Mouse (Mus musculus) lung, adult 18-20 months (tissue): ENCODE results near the gene Pum2.
"Not testable (repeated sequence)": the region's sequence is repeated elsewhere in the genome, so short reads cannot be mapped to it uniquely, and the experiment has no call there.

Experiments used
- DNase-seq, 2 experiments: peaks; one replicate each; pipeline ENCODE4 v3.0.0; 2022; ENCODE audit warnings: mixed read lengths in 2 of 2

The Pum2 gene

DNA sequence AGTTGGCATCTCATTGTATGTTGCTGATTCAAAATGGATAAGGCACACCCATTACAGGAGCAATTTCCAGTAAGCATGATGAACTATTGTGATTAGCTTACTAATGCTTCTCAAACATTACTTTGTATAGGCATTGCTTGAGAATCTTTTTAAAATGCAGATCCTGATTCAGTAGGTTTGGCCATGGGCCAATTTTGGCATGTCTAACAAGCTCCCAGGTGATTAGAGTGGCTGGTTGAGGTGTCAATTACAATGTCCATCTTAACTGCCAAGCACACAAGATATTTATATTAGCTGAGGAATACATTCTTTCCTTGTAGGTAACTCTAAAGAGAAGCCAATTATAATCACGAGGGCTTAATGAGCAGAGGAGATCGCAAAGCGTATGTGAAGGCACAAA is 4.1 kb upstream of the Pum2 start:
- DNase-seq = no peak

DNA sequence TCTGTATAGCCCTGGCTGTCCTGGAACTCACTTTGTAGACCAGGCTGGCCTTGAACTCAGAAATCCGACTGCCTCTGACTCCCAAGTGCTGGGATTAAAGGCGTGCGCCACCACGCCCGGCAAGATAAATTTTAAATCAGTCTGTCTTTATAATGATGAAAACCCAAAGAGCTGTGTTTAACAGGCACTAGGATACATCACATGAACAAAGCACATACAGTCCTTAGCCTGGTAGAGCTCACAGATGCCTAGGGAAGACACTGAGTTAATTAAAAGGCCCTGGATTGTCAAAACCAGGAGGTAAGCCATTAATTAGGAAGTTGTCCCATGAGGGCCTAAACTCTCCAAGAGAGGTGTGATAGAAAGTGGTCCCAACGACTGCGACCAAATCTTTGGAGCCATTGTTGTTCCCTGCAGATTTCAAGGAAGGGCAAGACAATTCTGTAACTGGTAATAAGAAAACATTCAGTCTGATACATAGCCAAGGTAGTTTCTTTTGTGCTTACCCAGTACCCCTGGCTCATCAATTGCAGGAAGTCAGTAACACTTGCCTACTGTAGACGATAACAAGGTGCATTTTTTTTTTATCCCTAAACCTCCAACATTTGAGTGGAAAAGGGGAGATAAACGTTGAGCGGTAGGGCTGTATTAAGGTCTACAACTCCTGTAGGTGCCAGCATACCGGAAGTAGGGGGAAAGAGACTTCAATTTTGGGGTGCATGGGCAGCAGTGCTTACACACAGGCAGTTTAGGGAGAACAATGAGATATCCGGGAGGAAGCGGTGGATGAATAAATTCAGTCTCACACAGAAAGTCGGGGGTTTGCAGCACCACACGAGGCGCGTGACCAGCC is 587 bp upstream of the Pum2 start:
- no peak for DNase-seq

DNA sequence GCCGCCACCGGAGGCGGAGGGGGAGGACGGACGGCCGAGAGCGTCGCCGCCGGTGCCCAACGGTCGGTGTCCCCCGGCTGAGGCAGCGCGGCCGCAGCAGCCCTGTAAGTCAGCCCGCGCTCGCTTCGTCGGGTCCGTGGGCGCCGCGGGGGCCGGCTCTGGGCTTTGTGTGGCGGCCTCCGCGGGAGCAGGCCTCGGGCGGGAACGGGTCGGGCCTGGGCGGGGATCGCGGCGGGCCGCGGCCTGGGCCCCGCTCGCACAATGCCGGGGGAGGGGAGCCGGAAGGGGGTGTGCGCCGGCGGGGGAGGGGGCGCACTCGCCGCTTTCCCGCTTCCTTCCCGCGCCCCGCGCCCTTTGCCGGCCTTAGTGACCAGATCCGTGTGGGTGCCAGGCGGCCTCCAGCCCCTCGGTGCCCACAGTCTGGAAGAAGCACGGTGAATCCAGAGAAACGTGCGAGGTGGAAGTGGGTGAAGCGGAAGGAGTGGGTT is 487 bp downstream of the Pum2 start:
- DNase-seq = peak in 1 of 2 experiments; percentile 53

DNA sequence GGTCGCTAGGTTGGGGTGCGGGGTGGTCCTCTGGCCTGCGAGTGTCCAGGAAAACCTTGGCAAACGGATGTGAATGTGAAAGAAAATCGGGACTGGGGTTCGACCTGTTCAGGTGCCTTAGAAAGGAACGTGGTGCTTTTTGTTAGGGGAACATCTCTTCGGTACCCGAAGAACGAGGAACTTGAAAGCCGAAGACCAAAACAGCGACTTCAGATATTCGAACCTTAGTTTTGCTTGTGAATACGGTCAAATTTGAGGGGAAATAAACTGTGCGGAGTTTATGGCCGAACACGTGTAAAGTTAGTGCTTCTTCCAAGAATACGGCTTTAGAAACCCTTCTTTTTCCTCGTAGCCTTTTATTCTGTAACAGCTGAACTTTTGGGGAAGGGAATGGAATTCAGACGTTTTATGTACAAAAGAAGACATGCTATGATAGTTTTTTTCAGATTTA is 982 bp downstream of the Pum2 start:
- no peak for DNase-seq

DNA sequence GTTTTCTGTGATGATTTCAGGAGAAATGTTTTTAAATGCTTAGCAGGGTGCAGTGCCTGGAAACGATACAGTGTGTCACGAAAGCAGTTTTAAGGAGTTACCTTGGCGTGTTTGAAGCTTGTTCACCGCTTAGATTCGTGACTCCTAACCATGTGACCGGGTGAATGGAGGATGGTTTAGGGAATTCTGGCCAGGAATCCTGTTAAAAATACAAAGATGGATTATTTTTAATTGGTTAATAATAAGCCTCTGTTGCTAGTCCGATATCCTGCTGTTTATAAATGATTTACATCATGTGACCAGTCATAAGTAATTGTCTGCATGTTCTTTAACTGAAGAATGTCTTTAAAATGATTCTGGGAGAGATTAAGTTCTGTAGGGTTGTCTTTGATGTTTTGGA is 1.4 kb downstream of the Pum2 start:
- DNase-seq = no peak

DNA sequence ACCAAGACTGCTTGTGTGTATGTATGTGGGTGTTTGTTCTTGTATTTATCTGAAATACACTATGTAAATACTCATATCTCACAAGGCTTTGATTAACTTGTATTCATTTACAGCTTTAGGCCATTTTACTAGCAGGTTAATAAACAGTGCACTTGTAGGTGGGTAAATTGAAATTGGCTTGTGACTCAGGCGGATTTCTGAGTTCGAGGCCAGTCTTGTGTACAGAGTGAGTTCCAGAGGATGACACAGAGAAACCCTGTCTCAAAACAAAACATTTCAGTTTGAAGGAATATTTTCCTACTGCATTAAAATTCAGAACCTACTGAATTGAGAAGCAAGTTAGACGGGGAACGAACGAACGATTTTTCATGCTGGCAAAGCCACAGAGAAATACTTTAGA is 2.4 kb downstream of the Pum2 start:
- DNase-seq = no peak

DNA sequence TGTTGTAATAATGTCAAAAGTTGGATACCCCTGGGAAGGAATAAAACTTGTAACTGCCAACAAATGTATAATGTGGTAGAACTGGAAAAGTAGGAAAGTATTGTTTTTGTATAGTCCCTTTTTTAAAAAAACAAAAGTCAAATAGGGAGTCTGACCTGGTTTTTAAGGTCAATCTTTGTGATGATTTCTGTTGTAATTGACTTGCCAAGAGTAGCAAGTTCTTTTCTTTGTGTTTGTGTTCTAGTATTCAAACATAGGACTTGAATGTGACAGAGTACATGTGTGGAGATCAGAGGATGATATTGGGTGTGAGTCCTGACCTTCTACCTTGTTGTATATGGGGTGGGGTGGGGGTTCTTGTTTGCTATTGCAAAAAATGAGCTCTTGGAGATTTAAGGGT is 4.0 kb downstream of the Pum2 start:
- no peak for DNase-seq

DNA sequence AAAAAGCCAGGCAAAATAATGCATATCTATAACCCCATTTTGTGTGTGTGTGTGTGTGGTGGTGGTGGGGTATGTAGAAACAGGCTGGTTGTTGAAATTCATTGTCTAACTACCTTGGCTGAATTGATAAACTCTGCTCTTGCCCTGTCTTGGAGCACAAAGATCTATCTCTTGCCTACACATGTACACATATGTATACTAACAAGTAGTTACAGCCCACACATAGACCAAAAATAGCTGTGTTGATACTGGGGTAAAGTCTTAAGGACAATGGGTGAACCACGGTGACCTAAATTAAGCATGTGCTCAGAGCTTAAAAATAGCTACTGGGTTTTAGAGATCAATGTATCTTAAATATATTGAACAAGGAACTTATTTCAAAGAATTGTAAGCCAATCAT is 10.3 kb downstream of the Pum2 start:
- DNase-seq = no peak

DNA sequence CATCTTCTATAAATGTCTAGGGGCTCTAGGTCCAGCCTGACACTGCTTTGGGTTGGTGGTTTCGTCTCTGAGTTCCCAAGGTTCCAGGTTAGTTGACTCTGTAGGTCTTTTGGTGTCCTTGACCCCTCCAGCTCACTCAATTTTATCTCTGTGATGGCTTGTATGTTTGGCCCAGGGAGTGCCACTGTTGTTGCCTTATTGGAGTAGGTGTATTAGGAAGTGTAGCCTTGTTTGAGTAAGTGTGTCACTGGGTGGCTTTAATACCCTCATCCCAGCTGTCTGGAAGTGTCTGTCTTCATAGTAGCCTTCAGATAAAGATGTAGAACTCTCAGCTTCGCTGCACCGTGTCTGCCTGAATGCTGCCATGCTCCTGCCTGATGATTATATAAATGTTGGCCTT is 11.1 kb downstream of the Pum2 start:
- DNase-seq = no peak

DNA sequence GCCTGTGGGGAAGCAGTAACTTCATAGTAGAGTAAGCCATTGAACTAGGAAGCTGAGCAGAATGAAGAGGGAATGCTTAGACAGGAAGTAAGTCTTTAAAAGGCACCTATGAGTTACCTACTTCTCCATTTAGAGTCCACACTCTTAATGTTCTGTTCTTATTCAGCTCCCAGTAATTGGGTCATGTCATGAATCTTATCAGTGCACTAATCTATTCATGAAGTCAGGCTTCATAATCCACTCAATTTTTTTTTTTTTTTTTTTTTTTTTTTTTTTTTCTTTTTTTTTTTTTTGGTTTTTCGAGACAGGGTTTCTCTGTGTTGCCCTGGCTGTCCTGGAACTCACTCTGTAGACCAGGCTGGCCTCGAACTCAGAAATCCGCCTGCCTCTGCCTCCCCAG is 15.9 kb downstream of the Pum2 start:
- DNase-seq = not testable (repeated sequence)

DNA sequence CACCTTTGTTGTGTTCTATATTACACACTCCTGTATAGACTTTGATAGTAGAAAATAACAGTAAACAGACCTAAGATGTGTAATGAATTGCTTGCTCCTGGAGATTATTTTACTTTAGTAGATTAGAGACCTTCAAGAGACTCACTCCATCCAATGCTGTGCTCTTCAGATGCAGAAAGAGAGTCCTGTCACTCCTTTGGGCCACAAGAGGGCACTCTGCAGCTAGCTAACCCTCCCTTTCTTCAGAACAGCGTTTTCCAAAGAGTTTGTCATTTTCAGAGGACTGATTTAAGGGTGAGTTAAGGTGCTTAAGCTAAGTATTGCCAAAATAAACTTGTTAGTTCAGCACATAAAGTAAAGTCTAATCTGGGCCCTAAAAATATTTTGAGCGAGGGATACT is 25.0 kb downstream of the Pum2 start:
- DNase-seq = peak; percentile 43 to 47

DNA sequence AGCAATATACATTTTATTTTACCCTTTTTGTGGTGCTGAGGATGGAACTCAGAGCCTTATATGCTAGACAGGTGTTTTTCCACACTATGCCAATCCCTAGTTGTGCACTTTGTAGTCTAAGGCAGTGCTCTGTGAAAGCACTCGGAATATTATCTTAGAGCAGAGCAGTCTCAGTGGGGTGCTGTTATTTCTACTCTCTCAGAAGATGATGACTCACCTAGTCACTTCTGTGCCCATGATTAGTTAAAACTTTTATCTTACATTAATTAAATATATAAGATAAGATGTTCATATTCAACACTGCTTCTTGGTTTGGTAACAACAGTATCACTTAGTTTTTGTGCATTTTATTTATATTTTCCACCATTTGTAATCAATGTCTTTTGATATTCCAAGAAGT is 30.1 kb downstream of the Pum2 start:
- no peak for DNase-seq

DNA sequence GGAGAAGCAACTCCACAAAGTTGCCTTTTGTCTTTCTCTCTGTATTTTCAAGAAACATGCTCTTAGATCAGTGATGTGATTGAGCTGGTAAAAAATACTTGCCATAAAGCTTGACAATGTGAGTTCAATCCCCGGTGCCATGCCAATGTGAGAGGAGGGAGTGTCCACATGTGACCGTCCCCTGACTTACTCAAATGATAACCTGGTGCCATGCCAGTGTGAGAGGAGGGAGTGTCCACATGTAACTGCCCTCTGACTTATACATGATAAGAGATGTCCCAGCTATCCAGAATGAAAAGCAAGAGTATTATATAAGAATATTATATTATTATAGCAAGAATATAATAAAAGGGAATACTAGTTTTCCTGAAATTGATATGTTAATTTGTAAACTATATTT is 34.9 kb downstream of the Pum2 start:
- no peak for DNase-seq

DNA sequence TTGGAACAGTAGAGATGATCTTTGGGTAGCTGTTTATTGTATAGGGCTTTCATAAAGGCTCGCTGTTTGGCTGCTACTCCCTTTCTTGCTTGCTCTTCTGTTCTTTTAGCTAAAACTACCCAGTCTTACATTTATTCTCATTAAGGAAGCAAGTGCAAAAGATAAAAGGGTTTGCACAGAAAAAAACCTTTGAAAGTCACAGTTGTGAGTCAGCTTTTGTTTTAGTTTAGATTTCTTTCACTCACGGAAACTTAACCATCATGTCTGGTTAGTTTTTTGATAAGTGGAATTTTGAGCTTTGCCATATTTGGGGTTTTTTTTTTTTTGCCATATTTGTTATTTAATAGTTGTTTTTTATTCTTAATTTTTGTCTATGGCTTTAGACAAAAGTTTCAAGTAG is 38.7 kb downstream of the Pum2 start:
- DNase-seq = no peak

DNA sequence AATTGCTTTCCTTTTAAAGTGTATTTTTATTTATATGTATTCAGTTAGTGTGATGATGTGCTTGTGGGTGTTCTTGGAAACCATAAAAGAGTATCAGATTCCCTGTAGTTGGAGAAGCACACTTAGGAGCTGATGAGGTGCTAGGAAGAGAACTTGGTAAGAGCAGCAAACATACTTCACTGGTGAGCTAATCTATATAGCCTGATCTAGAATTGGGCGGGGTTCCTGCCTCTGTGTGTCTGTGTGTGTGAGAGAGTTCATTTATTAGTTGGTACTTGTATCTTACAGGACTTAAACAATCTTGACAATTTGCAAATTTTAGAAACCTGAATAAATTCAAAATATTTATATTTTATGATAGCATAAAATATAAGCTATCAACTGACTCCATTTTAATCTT is 42.2 kb downstream of the Pum2 start:
- no peak for DNase-seq

DNA sequence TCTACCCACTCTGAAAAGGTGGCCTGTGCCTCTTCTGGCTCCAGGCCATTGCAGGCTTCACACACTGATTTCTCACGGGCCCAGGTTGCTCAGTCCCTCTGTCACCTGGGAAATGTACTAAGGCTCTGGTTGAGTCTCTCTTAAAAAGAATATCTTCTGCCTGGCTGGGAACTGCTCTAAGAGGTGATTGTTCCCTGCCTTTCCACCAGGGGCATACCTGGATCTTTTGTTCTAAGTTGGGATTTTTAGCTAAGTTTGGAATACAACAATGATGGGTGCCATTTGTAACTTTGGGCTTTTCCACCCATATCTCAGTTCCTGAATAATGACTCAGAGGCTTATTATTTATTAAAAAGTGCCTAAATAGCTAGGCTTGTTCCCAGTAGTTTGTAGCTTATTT is 53.0 kb downstream of the Pum2 start:
- no peak for DNase-seq

DNA sequence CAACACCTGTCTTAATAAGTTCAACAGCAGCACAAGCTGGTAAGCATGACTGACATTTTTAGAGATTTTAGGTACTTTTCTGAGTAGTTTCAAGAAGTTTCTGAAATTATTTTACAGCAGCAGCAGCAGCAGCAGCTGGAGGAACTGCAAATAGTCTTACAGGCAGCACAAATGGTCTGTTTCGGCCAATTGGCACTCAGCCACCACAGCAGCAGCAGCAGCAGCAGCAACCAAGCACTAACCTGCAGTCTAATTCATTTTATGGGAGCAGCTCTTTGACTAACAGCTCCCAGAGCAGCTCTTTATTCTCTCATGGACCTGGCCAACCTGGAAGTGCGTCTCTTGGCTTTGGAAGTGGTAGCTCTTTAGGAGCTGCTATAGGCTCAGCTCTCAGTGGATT is 54.8 kb downstream of the Pum2 start:
- DNase-seq = no peak

DNA sequence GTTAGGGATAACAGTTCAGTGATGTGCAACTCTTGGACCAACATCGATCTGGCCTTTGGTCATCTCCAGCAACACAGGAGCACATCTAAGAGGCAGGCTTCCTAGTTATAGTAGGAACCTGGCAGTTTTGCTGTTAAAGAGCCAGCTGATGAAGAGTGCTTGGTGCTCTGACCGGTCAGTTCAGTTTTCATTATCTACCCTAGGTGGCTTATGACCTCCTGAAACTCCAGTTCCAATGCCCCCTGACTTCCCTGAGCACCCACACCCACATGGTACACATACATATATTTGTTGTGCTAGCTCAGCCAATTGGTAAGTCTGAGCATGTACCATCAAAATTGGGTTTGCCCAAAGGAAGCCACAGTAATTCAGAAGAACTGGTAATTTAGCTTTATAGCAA is 79.7 kb downstream of the Pum2 start:
- DNase-seq = no peak

DNA sequence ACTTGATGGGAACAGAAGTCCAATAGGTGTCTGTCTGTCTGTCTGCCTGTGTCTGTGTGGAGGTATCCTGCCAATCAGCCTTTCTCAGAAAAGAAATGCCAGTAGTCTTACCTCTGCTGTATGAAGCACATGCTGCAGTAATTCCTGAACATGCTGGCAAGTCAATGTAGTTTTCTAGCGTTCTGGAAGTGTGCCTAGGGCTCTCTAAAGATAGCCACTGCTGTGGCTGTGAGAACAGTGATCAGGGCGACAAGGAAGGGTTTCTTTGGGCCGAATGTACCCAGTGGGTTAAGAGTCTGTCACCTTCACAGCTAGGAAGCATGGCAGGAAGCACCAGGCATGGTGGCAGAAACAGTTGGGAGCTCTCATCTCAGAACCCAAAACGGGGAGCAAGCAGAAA is 80.2 kb downstream of the Pum2 start:
- no peak for DNase-seq

DNA sequence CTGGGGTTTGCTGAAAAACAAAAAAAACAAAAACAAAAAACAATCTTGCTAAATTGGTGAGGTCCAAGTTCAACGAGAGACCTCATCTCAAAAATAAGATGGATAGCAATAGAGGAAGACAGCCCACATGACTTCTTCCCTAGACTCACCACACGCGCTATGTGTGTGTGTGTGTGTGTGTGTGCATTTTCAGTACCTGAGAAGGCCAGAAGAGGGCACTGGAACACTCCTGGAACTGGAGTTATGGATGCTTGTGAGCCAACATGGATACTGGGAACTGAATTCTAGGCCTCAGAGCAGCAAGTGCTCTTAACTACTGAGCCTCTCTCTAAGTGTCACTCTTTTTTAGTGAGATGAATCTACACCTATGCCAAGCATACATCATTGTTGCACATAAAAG is 84.1 kb downstream of the Pum2 start:
- no peak for DNase-seq

DNA sequence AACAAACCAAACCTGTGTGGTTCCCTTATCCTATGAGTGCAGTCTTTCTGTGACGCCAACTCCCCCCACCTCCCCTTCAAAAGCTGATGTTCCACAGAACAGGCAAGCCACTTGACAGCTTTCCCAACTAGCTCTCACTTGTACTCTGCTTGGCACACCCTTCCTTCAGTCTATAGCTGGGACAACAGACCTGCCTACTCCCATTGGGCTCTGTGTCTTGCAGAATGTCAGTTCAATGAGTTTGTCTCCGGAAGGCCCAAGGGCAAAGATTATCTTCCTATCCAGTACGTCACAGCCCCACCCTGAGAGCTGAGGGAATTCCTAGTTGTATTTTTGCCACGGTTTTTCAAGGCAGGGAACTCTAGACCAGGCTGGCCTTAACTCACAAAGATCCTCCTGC is 85.2 kb downstream of the Pum2 start:
- no peak for DNase-seq

DNA sequence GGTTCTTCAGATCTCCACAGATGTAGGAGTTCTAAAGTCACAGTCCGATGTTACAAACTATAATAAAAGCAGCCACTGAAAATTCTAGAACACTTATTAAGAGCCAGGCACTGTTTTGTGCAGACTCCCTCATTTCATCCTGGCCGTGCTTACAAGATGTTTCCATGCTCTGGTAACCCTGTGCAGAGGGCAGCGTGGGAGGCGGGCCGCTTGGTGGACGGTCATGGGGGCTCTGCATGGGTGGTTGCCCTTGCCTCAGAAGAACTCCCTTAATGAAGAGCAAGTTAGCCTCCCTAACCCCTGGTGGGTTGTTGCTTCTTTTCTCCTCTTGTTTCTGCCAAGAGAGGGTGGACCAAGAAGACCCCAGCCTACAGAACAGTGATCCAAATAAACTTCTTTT is 85.8 kb downstream of the Pum2 start:
- DNase-seq = no peak

DNA sequence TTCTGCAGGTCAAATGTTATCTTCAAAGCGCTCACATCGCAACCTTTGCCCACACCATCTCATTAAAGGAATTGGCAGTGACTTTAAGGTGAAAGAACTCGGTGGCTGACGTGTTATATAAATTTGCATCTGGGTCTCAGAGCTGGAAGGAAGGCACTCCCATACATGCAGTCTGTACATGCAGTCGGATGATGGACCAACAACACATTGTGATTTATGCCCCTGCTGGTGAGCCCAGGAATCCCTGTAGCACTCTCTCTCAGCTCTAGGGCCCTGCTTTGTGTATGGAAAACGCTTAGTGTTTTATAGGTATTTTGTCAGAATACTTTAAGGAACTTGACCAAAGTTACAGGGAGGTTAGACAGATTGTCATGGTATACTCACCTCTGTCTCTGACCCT is 86.6 kb downstream of the Pum2 start:
- no peak for DNase-seq

DNA sequence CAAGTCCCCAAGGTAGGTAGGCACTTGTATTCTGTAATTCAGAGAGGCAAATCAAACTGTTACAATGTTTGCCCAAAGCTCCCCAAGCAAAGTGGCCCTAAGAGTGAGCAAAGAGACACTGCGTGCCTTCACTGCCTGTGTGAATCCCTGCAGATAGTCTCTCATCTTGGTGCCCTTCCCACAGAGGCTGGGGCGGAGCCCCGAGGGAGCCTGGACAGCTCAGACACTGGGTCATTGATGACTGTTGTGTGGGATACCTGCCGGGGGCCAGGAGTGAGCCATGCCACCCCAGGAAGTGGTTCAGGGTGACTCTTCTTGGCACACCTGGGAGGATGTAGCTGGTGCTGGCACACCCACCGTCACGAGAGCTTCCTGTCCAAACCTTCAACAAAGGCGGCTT is 87.1 kb downstream of the Pum2 start:
- DNase-seq = no peak

DNA sequence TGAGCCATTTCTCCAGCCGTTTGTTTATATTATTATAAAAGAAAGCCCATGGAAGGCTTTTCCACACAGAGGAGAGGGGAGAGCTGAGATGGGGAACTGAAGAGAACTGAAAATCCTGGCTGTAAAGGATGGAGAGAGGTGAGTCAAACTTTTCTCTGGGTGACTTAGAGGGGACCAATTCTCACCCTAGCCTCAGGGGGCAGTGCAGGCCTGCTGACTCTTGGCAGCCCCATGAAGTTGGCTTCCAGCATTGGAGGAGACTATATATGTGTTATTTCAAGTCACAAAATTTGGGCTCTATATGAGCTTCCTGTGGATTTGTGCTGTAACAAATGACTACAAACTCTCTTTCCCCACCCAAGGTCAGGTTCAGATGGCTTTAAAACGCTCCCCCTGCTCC is 88.7 kb downstream of the Pum2 start:
- no peak for DNase-seq
